Mouse (Mus musculus): ENCODE data around the gene Smim14.
"Not testable (repeated sequence)": the region's sequence is repeated elsewhere in the genome, so short reads cannot be mapped to it uniquely, and the experiment has no call there.

Gene Smim14

GRCm38 (mm10) chr5:65536751-65537419 is at the start of gene Smim14, which contains the start of gene Ube2k:
Gene Smim14, minus strand, starts transcription at chr5:65537184.
Gene Ube2k, plus strand, starts transcription at chr5:65537233.
- peak; percentile 97 for DNase-seq (ENCODE audit: low read depth, low spot score)

- DNase-seq (ENCODE audit: low read depth, low spot score) = no peak
Measured at GRCm38 (mm10) chr5:65586291-65586690, 49.3 kb upstream of the Smim14 start.

GRCm38 (mm10) chr5:65578545-65578944 is 41.6 kb upstream of the Smim14 start:
- no peak for DNase-seq (ENCODE audit: low read depth, low spot score)

GRCm38 (mm10) chr5:65575896-65576295 is 38.9 kb upstream of the Smim14 start:
- no peak for DNase-seq (ENCODE audit: low read depth, low spot score)

GRCm38 (mm10) chr5:65574876-65575275 is 37.9 kb upstream of the Smim14 start:
- DNase-seq (ENCODE audit: low read depth, low spot score) = no peak

GRCm38 (mm10) chr5:65565486-65565885 is 28.5 kb upstream of the Smim14 start:
- no peak for DNase-seq (ENCODE audit: low read depth, low spot score)

- no peak for DNase-seq (ENCODE audit: low read depth, low spot score)
Measured at GRCm38 (mm10) chr5:65561125-65561893, 24.3 kb upstream of the Smim14 start.

- no peak for DNase-seq (ENCODE audit: low read depth, low spot score)
Measured at GRCm38 (mm10) chr5:65557109-65557508, 20.1 kb upstream of the Smim14 start.

- no peak for DNase-seq (ENCODE audit: low read depth, low spot score)
Measured at GRCm38 (mm10) chr5:65549677-65550076, 12.7 kb upstream of the Smim14 start.

- DNase-seq (ENCODE audit: low read depth, low spot score) = no peak
Measured at GRCm38 (mm10) chr5:65544616-65545015, 7.6 kb upstream of the Smim14 start.

GRCm38 (mm10) chr5:65543491-65543890 is 6.5 kb upstream of the Smim14 start:
- DNase-seq (ENCODE audit: low read depth, low spot score) = no peak

- DNase-seq (ENCODE audit: low read depth, low spot score) = no peak
Measured at GRCm38 (mm10) chr5:65541889-65542288, 4.9 kb upstream of the Smim14 start.

- DNase-seq (ENCODE audit: low read depth, low spot score) = no peak
Measured at GRCm38 (mm10) chr5:65539786-65540185, 2.8 kb upstream of the Smim14 start.

GRCm38 (mm10) chr5:65538829-65539228 is 1.8 kb upstream of the Smim14 start:
- DNase-seq (ENCODE audit: low read depth, low spot score) = no peak

- no peak for DNase-seq (ENCODE audit: low read depth, low spot score)
Measured at GRCm38 (mm10) chr5:65538121-65538520, 1.1 kb upstream of the Smim14 start.

GRCm38 (mm10) chr5:65537420-65538071 is 562 bp upstream of the Smim14 start:
- DNase-seq (ENCODE audit: low read depth, low spot score) = no peak

- DNase-seq (ENCODE audit: low read depth, low spot score) = not testable (repeated sequence)
Measured at GRCm38 (mm10) chr5:65536068-65536465, 917 bp downstream of the Smim14 start.

- peak; percentile 75 for DNase-seq (ENCODE audit: low read depth, low spot score)
Measured at GRCm38 (mm10) chr5:65535457-65536067, 1.4 kb downstream of the Smim14 start.

- DNase-seq (ENCODE audit: low read depth, low spot score) = no peak
Measured at GRCm38 (mm10) chr5:65534496-65534895, 2.5 kb downstream of the Smim14 start.

- no peak for DNase-seq (ENCODE audit: low read depth, low spot score)
Measured at GRCm38 (mm10) chr5:65531283-65531682, 5.7 kb downstream of the Smim14 start.

- peak; percentile 69 for DNase-seq (ENCODE audit: low read depth, low spot score)
Measured at GRCm38 (mm10) chr5:65525674-65526443, 11.1 kb downstream of the Smim14 start.

Measured in CD4-positive, CD25-positive, alpha-beta regulatory T cell, adult 2 months (primary cell).